Mouse (Mus musculus) embryo, embryonic 10.5 days (tissue): Measurements from ENCODE around the gene Gins2.

Experiments
- DNase-seq: peaks from one replicate; pipeline ENCODE4 v3.0.0-alpha.2; 2015; ENCODE audit warnings: low spot score

The Gins2 gene

GRCm38 (mm10) chr8:120544155-120544554 lies 44.9 kb downstream of the Gins2 start:
- DNase-seq, result no peak

- DNase-seq, result no peak
Observed at GRCm38 (mm10) chr8:120543416-120544055, 45.6 kb downstream of the Gins2 start.

GRCm38 (mm10) chr8:120542995-120543394 lies 46.1 kb downstream of the Gins2 start:
- DNase-seq, result no peak

GRCm38 (mm10) chr8:120539775-120540625 lies 49.1 kb downstream of the Gins2 start:
- no peak for DNase-seq

- no peak for DNase-seq
Observed at GRCm38 (mm10) chr8:120539381-120539774, 49.7 kb downstream of the Gins2 start.

GRCm38 (mm10) chr8:120538397-120539240 lies 50.5 kb downstream of the Gins2 start:
- peak; percentile 88 for DNase-seq

- DNase-seq, result peak; percentile 81
Observed at GRCm38 (mm10) chr8:120537818-120538396, 51.2 kb downstream of the Gins2 start.

GRCm38 (mm10) chr8:120537207-120537817 lies 51.8 kb downstream of the Gins2 start:
- peak; percentile 84 for DNase-seq

- no peak for DNase-seq
Observed at GRCm38 (mm10) chr8:120536306-120537206, 52.5 kb downstream of the Gins2 start.

GRCm38 (mm10) chr8:120535452-120536305 lies 53.4 kb downstream of the Gins2 start:
- peak; percentile 67 for DNase-seq

GRCm38 (mm10) chr8:120534504-120535368 lies 54.4 kb downstream of the Gins2 start:
- DNase-seq, result peak; percentile 95

- no peak for DNase-seq
Observed at GRCm38 (mm10) chr8:120534080-120534479, 55.0 kb downstream of the Gins2 start.

GRCm38 (mm10) chr8:120533380-120533779 lies 55.7 kb downstream of the Gins2 start:
- DNase-seq, result no peak

GRCm38 (mm10) chr8:120532517-120533215 lies 56.4 kb downstream of the Gins2 start:
- no peak for DNase-seq

GRCm38 (mm10) chr8:120531775-120532516 lies 57.2 kb downstream of the Gins2 start:
- no peak for DNase-seq

GRCm38 (mm10) chr8:120530954-120531656 lies 58.0 kb downstream of the Gins2 start:
- no peak for DNase-seq

- DNase-seq, result no peak
Observed at GRCm38 (mm10) chr8:120529226-120529625, 59.9 kb downstream of the Gins2 start.
